7 mouse cellular contexts compared by ENCODE assay signal in genomic region chr7:19558965-19559364, GRCm38 (mm10). TPM values are rescaled to one million over a fixed set of nuclear protein-coding genes. Genes with fewer than 3 reads are reported as not detected.
DNase-seq lines count a peak whose midpoint lies in the region; ATAC-seq and TF ChIP-seq lines count a peak whose summit lies in the region.

No protein-coding gene starts in this region.

- H3K4me1 ChIP-seq in neural tube, embryonic 11.5 days (ENCODE audit: control insufficient read depth, insufficient read depth, low read length): peaks cover 25% of the 10 kb centered on the region
- H3K4me1 ChIP-seq in forebrain, embryonic 13.5 days: peaks cover 48% of the 10 kb centered on the region
- H3K4me1 ChIP-seq in liver, postnatal 0 days (ENCODE audit: insufficient read depth): peaks cover 41% of the 10 kb centered on the region

- DNase-seq in neural tube, embryonic 11.5 days (ENCODE audit: low spot score): peak; percentile 49
- no peak for DNase-seq in neural tube, embryonic 10.5 days (ENCODE audit: extremely low spot score, low spot score)
- DNase-seq in liver, postnatal 0 days: no peak
- peak; percentile 71 for DNase-seq in thymus, postnatal 4 days
- DNase-seq in lung, postnatal 14 days: no peak
- no peak for DNase-seq in layer of hippocampus, adult 9-10 months (ENCODE audit: low spot score)

- ATAC-seq in neural tube, embryonic 11.5 days (ENCODE audit: insufficient read depth, low FRiP score, low TSS enrichment): no peak
- no peak for ATAC-seq in forebrain, embryonic 13.5 days
- ATAC-seq in liver, postnatal 0 days: no peak

- no peaks in the 10 kb centered on the region for H3K27me3 ChIP-seq in neural tube, embryonic 11.5 days (ENCODE audit: control insufficient read depth, insufficient read depth, low read length)
- H3K27me3 ChIP-seq in forebrain, embryonic 13.5 days: no peaks in the 10 kb centered on the region
- H3K27me3 ChIP-seq in liver, postnatal 0 days (ENCODE audit: insufficient read depth, low read length): no peaks in the 10 kb centered on the region

- TF ChIP-seq EP300 in liver, postnatal 0 days (IDR thresholded peaks at IDR 0.05; ENCODE audit: low read depth): no peak

- no peak overlapping the region for H3K4me3 ChIP-seq in neural tube, embryonic 11.5 days (ENCODE audit: low read depth, low read length)
- H3K4me3 ChIP-seq in forebrain, embryonic 13.5 days: 0 out of 2 replicates have a peak overlapping the region, but pooled peaks have one; percentile 4
- peak overlapping the region; percentile 99 for H3K4me3 ChIP-seq in liver, postnatal 0 days (ENCODE audit: low read depth, low read length)

- H3K9me3 ChIP-seq in neural tube, embryonic 11.5 days (ENCODE audit: control insufficient read depth, low read length): no peaks in the 10 kb centered on the region
- no peaks in the 10 kb centered on the region for H3K9me3 ChIP-seq in forebrain, embryonic 13.5 days (replicated peaks)
- H3K9me3 ChIP-seq in liver, postnatal 0 days (ENCODE audit: low read length): no peaks in the 10 kb centered on the region

- H3K36me3 ChIP-seq in neural tube, embryonic 11.5 days (ENCODE audit: control insufficient read depth, insufficient read depth, low read length): no peaks in the 10 kb centered on the region; the same call in 1 of the 2 replicates
- peaks cover 29% of the 10 kb centered on the region for H3K36me3 ChIP-seq in forebrain, embryonic 13.5 days (ENCODE audit: poor library complexity, severe bottlenecking)
- H3K36me3 ChIP-seq in liver, postnatal 0 days (replicated peaks; ENCODE audit: insufficient read depth, low read length): peaks cover 27% of the 10 kb centered on the region

- TF ChIP-seq CTCF in liver, postnatal 0 days (IDR thresholded peaks at IDR 0.05; ENCODE audit: low read depth): peak; percentile 71

- WGBS in neural tube, embryonic 11.5 days: 36% methylated on average over 2 of the region's 2 CpGs
- 40% methylated on average over 2 of the region's 2 CpGs for whole genome bisulfite sequencing in forebrain, embryonic 13.5 days
- WGBS in liver, postnatal 0 days (ENCODE audit: insufficient replicate concordance): 58% methylated on average over 2 of the region's 2 CpGs

- H3K4me2 ChIP-seq in neural tube, embryonic 11.5 days (ENCODE audit: low read depth): no peak overlapping the region; the same call in 1 of the 2 replicates
- peak overlapping the region; percentile 33 for H3K4me2 ChIP-seq in forebrain, embryonic 13.5 days
- peak overlapping the region; percentile 95 for H3K4me2 ChIP-seq in liver, postnatal 0 days (ENCODE audit: low read depth, low read length)

- H3K27ac ChIP-seq in neural tube, embryonic 11.5 days (ENCODE audit: low read depth, low read length): no peak overlapping the region
- H3K27ac ChIP-seq in forebrain, embryonic 13.5 days: no peak overlapping the region
- no peak overlapping the region for H3K27ac ChIP-seq in liver, postnatal 0 days (ENCODE audit: low read depth)

- H3K9ac ChIP-seq in neural tube, embryonic 11.5 days (ENCODE audit: low read length): no peak overlapping the region
- H3K9ac ChIP-seq in forebrain, embryonic 13.5 days: no peak overlapping the region
- peak overlapping the region; percentile 99; the same call in 1 of the 2 replicates for H3K9ac ChIP-seq in liver, postnatal 0 days (replicated peaks)

RNA-seq across cellular contexts. Expression of gene Ppp1r37, which starts 3.9 kb away (rescaled TPM):
- 4.5 and 4.7 TPM in 2 replicates for polyA plus RNA-seq in neural tube, embryonic 11.5 days (2014; fragmentation: Nextera tagmentation; extraction: Ambion mirVana)
- 22.4 and 23.6 TPM in 2 replicates for polyA plus RNA-seq in forebrain, embryonic 13.5 days (2015; fragmentation: Nextera tagmentation; extraction: Ambion mirVana)
- 8.1 and 8.3 TPM in 2 replicates for polyA plus RNA-seq in liver, postnatal 0 days (2015; fragmentation: Nextera tagmentation; extraction: Ambion mirVana)

RNA-seq across cellular contexts. Expression of gene Zfp296, which starts 18.1 kb away (rescaled TPM):
- polyA plus RNA-seq in neural tube, embryonic 11.5 days (2014; fragmentation: Nextera tagmentation; extraction: Ambion mirVana): 0.44 and 0.57 TPM in 2 replicates
- 0.23 and 0.35 TPM in 2 replicates for polyA plus RNA-seq in forebrain, embryonic 13.5 days (2015; fragmentation: Nextera tagmentation; extraction: Ambion mirVana)
- polyA plus RNA-seq in liver, postnatal 0 days (2015; fragmentation: Nextera tagmentation; extraction: Ambion mirVana): 0.89 and 1.2 TPM in 2 replicates

RNA-seq across cellular contexts. Expression of gene Gemin7, which starts 18.4 kb away (rescaled TPM):
- 161 and 171 TPM in 2 replicates for polyA plus RNA-seq in neural tube, embryonic 11.5 days (2014; fragmentation: Nextera tagmentation; extraction: Ambion mirVana)
- 130 TPM in 2 replicates for polyA plus RNA-seq in forebrain, embryonic 13.5 days (2015; fragmentation: Nextera tagmentation; extraction: Ambion mirVana)
- polyA plus RNA-seq in liver, postnatal 0 days (2015; fragmentation: Nextera tagmentation; extraction: Ambion mirVana): 61.7 and 66.9 TPM in 2 replicates

RNA-seq across cellular contexts. Expression of gene Nkpd1, which starts 41.3 kb away (rescaled TPM):
- polyA plus RNA-seq in neural tube, embryonic 11.5 days (2014; fragmentation: Nextera tagmentation; extraction: Ambion mirVana): not detected in 2 replicates
- 0.15 and 0.21 TPM in 2 replicates for polyA plus RNA-seq in forebrain, embryonic 13.5 days (2015; fragmentation: Nextera tagmentation; extraction: Ambion mirVana)
- not detected in 2 replicates for polyA plus RNA-seq in liver, postnatal 0 days (2015; fragmentation: Nextera tagmentation; extraction: Ambion mirVana)

RNA-seq across cellular contexts. Expression of gene Clasrp, which starts 45.3 kb away (rescaled TPM):
- 48.0 and 53.5 TPM in 2 replicates for polyA plus RNA-seq in neural tube, embryonic 11.5 days (2014; fragmentation: Nextera tagmentation; extraction: Ambion mirVana)
- polyA plus RNA-seq in forebrain, embryonic 13.5 days (2015; fragmentation: Nextera tagmentation; extraction: Ambion mirVana): 54.0 and 55.7 TPM in 2 replicates
- polyA plus RNA-seq in liver, postnatal 0 days (2015; fragmentation: Nextera tagmentation; extraction: Ambion mirVana): 7.6 and 8.1 TPM in 2 replicates

Comparison
In these comparisons a context has a peak if more than half of its experiments do, and no peak if none do; other contexts are left out.
1. DNase-seq: peak in neural tube, embryonic 11.5 days (single experiment) and thymus, postnatal 4 days (single experiment); none in neural tube, embryonic 10.5 days (single experiment), liver, postnatal 0 days (single experiment), lung, postnatal 14 days (single experiment) and layer of hippocampus, adult 9-10 months (single experiment).